33 mouse cellular contexts compared by ENCODE assay signal in the genomic region with DNA sequence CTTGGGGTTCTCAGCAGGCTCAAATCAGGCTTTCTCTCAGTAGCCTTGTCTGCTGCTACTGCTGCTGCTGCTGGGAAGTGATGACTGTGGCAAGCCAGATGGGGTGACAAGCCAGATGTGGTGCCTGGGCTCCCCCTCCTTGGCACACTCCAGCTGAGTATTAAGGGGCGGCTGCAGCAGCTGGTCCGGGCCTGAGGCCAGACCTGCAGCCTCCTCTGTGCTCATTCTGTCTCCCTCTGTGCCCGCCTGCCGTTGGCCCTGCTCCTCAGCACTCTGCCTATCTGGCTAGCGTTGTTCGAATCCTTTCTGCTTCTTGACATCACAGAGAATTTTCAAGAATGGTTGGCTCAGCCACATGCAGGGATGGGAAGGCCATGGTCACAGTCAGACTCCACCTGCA.
DNase-seq lines count a peak whose midpoint lies in the region; ATAC-seq and TF ChIP-seq lines count a peak whose summit lies in the region.
"Had no signal": no experiment of that assay in that cellular context is flagged by ENCODE, and none has a peak within 500 bp of the region (broad histone marks: within the 10 kb centered on the region; RNA-seq: fewer than 3 reads in every experiment).

No protein-coding gene starts in this region.

- ATAC-seq in hindbrain, embryonic 13.5 days (ENCODE audit: low FRiP score): no peak
- no peak for ATAC-seq in neural tube, embryonic 13.5 days (ENCODE audit: low read depth)
- ATAC-seq in limb, embryonic 14.5 days (ENCODE audit: low FRiP score, low read depth): no peak
- ATAC-seq: hindbrain, embryonic 16.5 days; intestine, embryonic 15.5 days; midbrain, embryonic 13.5 days; Patski had no signal

- no peaks in the 10 kb centered on the region for H3K9me3 ChIP-seq in hindbrain, embryonic 13.5 days
- H3K9me3 ChIP-seq in hindbrain, embryonic 10.5 days: no peaks in the 10 kb centered on the region
- no peaks in the 10 kb centered on the region for H3K9me3 ChIP-seq in neural tube, embryonic 13.5 days
- no peaks in the 10 kb centered on the region for H3K9me3 ChIP-seq in limb, embryonic 14.5 days (ENCODE audit: control insufficient read depth, low read length)
- H3K9me3 ChIP-seq: embryonic facial prominence, embryonic 12.5 days; intestine, embryonic 15.5 days; midbrain, embryonic 13.5 days had no signal

- H3K4me1 ChIP-seq in hindbrain, embryonic 13.5 days (replicated peaks): peaks cover 15% of the 10 kb centered on the region
- 0 out of 2 replicates have a peak, but pooled peaks cover 3% of the 10 kb centered on the region for H3K4me1 ChIP-seq in hindbrain, embryonic 10.5 days (replicated peaks)
- peaks cover 24% of the 10 kb centered on the region for H3K4me1 ChIP-seq in neural tube, embryonic 13.5 days (replicated peaks)
- H3K4me1 ChIP-seq in limb, embryonic 14.5 days (ENCODE audit: control insufficient read depth, insufficient read depth, low read length): peaks cover 6% of the 10 kb centered on the region
- H3K4me1 ChIP-seq: intestine, embryonic 15.5 days; midbrain, embryonic 13.5 days had no signal

- no peak overlapping the region for H3K4me2 ChIP-seq in hindbrain, embryonic 13.5 days
- no peak overlapping the region for H3K4me2 ChIP-seq in neural tube, embryonic 13.5 days
- no peak overlapping the region for H3K4me2 ChIP-seq in limb, embryonic 14.5 days (replicated peaks; ENCODE audit: low read depth, low read length, severe bottlenecking)
- H3K4me2 ChIP-seq: embryonic facial prominence, embryonic 12.5 days; heart, embryonic 11.5 days; intestine, embryonic 15.5 days; midbrain, embryonic 13.5 days had no signal

- H3K27ac ChIP-seq in hindbrain, embryonic 13.5 days: peak overlapping the region; percentile 44; the same call in 1 of the 2 replicates
- no peak overlapping the region; the same call in 1 of the 2 replicates for H3K27ac ChIP-seq in hindbrain, embryonic 10.5 days
- peak overlapping the region; percentile 59 for H3K27ac ChIP-seq in neural tube, embryonic 13.5 days (replicated peaks)
- no peak overlapping the region; the same call in 1 of the 2 replicates for H3K27ac ChIP-seq in limb, embryonic 14.5 days (replicated peaks; ENCODE audit: low read depth, low read length)
- H3K27ac ChIP-seq: embryonic facial prominence, embryonic 12.5 days; intestine, embryonic 15.5 days; kidney, postnatal 0 days; layer of hippocampus, adult 2 months; liver, embryonic 14.5 days; macrophage; midbrain, embryonic 13.5 days; stomach, postnatal 0 days had no signal

- WGBS in hindbrain, embryonic 13.5 days: 77% methylated on average over 6 of the region's 6 CpGs
- WGBS in hindbrain, embryonic 10.5 days: 85% methylated on average over 6 of the region's 6 CpGs
- WGBS in neural tube, embryonic 13.5 days: 70% methylated on average over 6 of the region's 6 CpGs
- 46% methylated on average over 5 of the region's 6 CpGs for WGBS in limb, embryonic 14.5 days

- peak overlapping the region; percentile 10; the same call in 1 of the 2 replicates for H3K9ac ChIP-seq in hindbrain, embryonic 13.5 days
- no peak overlapping the region for H3K9ac ChIP-seq in neural tube, embryonic 13.5 days
- no peak overlapping the region; the same call in 1 of the 2 replicates for H3K9ac ChIP-seq in limb, embryonic 14.5 days (ENCODE audit: low read depth, low read length, severe bottlenecking)
- H3K9ac ChIP-seq: embryonic facial prominence, embryonic 12.5 days; intestine, embryonic 15.5 days; liver, embryonic 14.5 days; midbrain, embryonic 13.5 days had no signal

- H3K4me3 ChIP-seq in hindbrain, embryonic 13.5 days: no peak overlapping the region
- no peak overlapping the region for H3K4me3 ChIP-seq in hindbrain, embryonic 10.5 days
- H3K4me3 ChIP-seq in neural tube, embryonic 13.5 days: no peak overlapping the region
- no peak overlapping the region for H3K4me3 ChIP-seq in limb, embryonic 14.5 days (replicated peaks; ENCODE audit: low read length)
- H3K4me3 ChIP-seq: embryonic facial prominence, embryonic 12.5 days; intestine, embryonic 15.5 days; layer of hippocampus, adult 2 months; midbrain, embryonic 13.5 days had no signal

- H3K36me3 ChIP-seq in hindbrain, embryonic 13.5 days: no peaks in the 10 kb centered on the region
- H3K36me3 ChIP-seq in hindbrain, embryonic 10.5 days: no peaks in the 10 kb centered on the region
- H3K36me3 ChIP-seq in neural tube, embryonic 13.5 days: no peaks in the 10 kb centered on the region
- no peaks in the 10 kb centered on the region for H3K36me3 ChIP-seq in limb, embryonic 14.5 days (ENCODE audit: control insufficient read depth, insufficient read depth, low read length)
- H3K36me3 ChIP-seq: embryonic facial prominence, embryonic 12.5 days; G1E; intestine, embryonic 15.5 days; midbrain, embryonic 13.5 days had no signal

- no peak for TF ChIP-seq POLR2A in limb, embryonic 14.5 days (IDR thresholded peaks at IDR 0.05; ENCODE audit: borderline replicate concordance, extremely low read depth, insufficient read depth, insufficient read length)

- peak; percentile 14 to 15 for DNase-seq in cerebellum, postnatal 14 days
- DNase-seq in cerebellum, adult 11 months: no peak
- DNase-seq in hindbrain, embryonic 10.5 days (ENCODE audit: low spot score): no peak
- DNase-seq in neural tube, embryonic 10.5 days (ENCODE audit: extremely low spot score, low spot score): no peak
- DNase-seq in limb, embryonic 14.5 days (ENCODE audit: low spot score): peak; percentile 32
- no peak for DNase-seq in urinary bladder, adult 2 months (ENCODE audit: low spot score)
- DNase-seq: adrenal gland, postnatal 10 days; cerebellum, adult 2 months; cerebellum, postnatal 36 days; gastrocnemius, postnatal 25 days; heart, adult 18-20 months; heart, postnatal 36 days; kidney, adult 2 months; liver; lung, adult 2 months; lung, postnatal 10 days; right cerebral cortex, postnatal 4 days; thymus, adult 18-20 months; thymus, postnatal 25 days had no signal

- 0 out of 2 replicates have a peak, but pooled peaks cover 2% of the 10 kb centered on the region for H3K27me3 ChIP-seq in hindbrain, embryonic 13.5 days
- H3K27me3 ChIP-seq in hindbrain, embryonic 10.5 days (ENCODE audit: insufficient read depth, poor library complexity, severe bottlenecking): 0 out of 2 replicates have a peak, but pooled peaks cover 3% of the 10 kb centered on the region
- no peaks in the 10 kb centered on the region for H3K27me3 ChIP-seq in neural tube, embryonic 13.5 days
- H3K27me3 ChIP-seq in limb, embryonic 14.5 days (ENCODE audit: control insufficient read depth, insufficient read depth, low read length): no peaks in the 10 kb centered on the region
- H3K27me3 ChIP-seq: intestine, embryonic 15.5 days; Patski had no signal

Comparison
In these comparisons a context has a peak if more than half of its experiments do, and no peak if none do; other contexts are left out.
1. DNase-seq: peak in cerebellum, postnatal 14 days (2 of 2) and limb, embryonic 14.5 days (single experiment); none in cerebellum, adult 11 months (single experiment), hindbrain, embryonic 10.5 days (single experiment), neural tube, embryonic 10.5 days (single experiment) and urinary bladder, adult 2 months (single experiment).
2. H3K27ac ChIP-seq: peak in hindbrain, embryonic 13.5 days (single experiment) and neural tube, embryonic 13.5 days (single experiment); none in hindbrain, embryonic 10.5 days (single experiment) and limb, embryonic 14.5 days (single experiment).